Mouse (Mus musculus) thymus, postnatal 36 days (tissue): Measurements from ENCODE around the gene Slco1a1.
"Not testable (repeated sequence)": the region's sequence is repeated elsewhere in the genome, so short reads cannot be mapped to it uniquely, and the experiment has no call there.

Experiments used
- DNase-seq, 2 experiments: peaks; one replicate each; pipeline ENCODE4 v3.0.0; 2022; ENCODE audit warnings: mixed read lengths in 2 of 2

The Slco1a1 gene

GRCm38 (mm10) chr6:141946862-141947261, at the start of gene Slco1a1:
TSS of gene Slco1a1 (minus strand) at chr6:141946962.
- no peak for DNase-seq

GRCm38 (mm10) chr6:141986772-141987171, 40.0 kb upstream of the Slco1a1 start:
- DNase-seq: no peak

- DNase-seq: no peak
Measured at GRCm38 (mm10) chr6:141984644-141985043, 37.9 kb upstream of the Slco1a1 start.

GRCm38 (mm10) chr6:141962420-141962819, 15.7 kb upstream of the Slco1a1 start:
- DNase-seq: no peak

GRCm38 (mm10) chr6:141961861-141962260, 15.1 kb upstream of the Slco1a1 start:
- no peak for DNase-seq

GRCm38 (mm10) chr6:141960482-141960881, 13.7 kb upstream of the Slco1a1 start:
- no peak for DNase-seq

- DNase-seq: no peak
Measured at GRCm38 (mm10) chr6:141940451-141940850, 6.3 kb downstream of the Slco1a1 start.

GRCm38 (mm10) chr6:141898197-141898596, 48.6 kb downstream of the Slco1a1 start:
- no peak for DNase-seq

- no peak for DNase-seq
Measured at GRCm38 (mm10) chr6:141889723-141890122, 57.0 kb downstream of the Slco1a1 start.

- no peak for DNase-seq
Measured at GRCm38 (mm10) chr6:141888248-141888647, 58.5 kb downstream of the Slco1a1 start.

GRCm38 (mm10) chr6:141882581-141882980, 64.2 kb downstream of the Slco1a1 start:
- no peak for DNase-seq

- DNase-seq: not testable (repeated sequence)
Measured at GRCm38 (mm10) chr6:141875742-141876141, 71.0 kb downstream of the Slco1a1 start.

GRCm38 (mm10) chr6:141871711-141872110, 75.1 kb downstream of the Slco1a1 start:
- DNase-seq: no peak

GRCm38 (mm10) chr6:141868735-141869134, 78.0 kb downstream of the Slco1a1 start:
- DNase-seq: no peak

GRCm38 (mm10) chr6:141866026-141866425, 80.7 kb downstream of the Slco1a1 start:
- no peak for DNase-seq

- DNase-seq: no peak
Measured at GRCm38 (mm10) chr6:141857735-141858531, 88.8 kb downstream of the Slco1a1 start.
